Mouse (Mus musculus) embryo, embryonic 9.5 days (tissue): ENCODE measurements around the gene Nrap.
"Not testable (repeated sequence)": the region's sequence is repeated elsewhere in the genome, so short reads cannot be mapped to it uniquely, and the experiment has no call there.

Experiments used
- DNase-seq: peaks from one replicate; pipeline ENCODE4 v3.0.0-alpha.2; 2017; ENCODE audit errors: extremely low spot score

Gene Nrap

DNA sequence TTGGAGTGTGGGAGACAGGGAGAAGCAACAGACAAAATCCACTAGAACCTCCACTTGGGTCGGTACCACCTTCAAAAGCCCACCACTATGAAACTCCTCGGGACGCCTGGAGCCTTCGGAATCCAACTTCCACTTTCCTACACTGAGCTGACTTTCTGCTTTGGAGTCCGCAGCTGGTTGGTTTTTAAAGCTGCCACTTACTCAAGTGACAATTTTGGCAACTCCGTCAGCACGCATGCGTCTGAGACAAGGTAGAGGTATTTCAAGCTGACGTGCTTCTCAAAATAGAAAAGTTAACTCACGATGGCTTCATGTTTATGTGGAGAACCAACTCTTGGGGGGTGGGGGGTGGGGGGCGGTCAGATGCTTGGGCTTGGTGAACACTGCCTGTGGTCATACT is at the start of gene Nrap:
Nrap (minus strand) TSS at position 159 of the 400 bp plus-strand sequence.
- no peak for DNase-seq

DNA sequence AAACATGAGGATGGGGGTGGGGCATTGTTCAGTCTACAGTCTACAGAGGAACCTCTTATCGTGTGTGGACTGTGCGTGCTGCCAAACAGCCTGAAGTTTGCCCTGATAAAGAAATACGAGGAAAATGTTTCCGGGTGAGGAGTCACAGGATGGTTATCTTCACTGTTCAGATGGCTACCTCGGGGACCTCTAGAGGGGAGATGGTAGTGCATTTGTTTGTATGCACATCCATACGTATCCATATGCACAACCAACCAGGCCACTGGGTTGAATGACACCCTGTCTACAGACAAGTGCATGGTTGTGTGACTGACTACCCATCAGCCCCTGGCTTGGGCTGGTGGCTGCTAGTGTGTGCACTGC is 49.2 kb upstream of the Nrap start:
- no peak for DNase-seq

DNA sequence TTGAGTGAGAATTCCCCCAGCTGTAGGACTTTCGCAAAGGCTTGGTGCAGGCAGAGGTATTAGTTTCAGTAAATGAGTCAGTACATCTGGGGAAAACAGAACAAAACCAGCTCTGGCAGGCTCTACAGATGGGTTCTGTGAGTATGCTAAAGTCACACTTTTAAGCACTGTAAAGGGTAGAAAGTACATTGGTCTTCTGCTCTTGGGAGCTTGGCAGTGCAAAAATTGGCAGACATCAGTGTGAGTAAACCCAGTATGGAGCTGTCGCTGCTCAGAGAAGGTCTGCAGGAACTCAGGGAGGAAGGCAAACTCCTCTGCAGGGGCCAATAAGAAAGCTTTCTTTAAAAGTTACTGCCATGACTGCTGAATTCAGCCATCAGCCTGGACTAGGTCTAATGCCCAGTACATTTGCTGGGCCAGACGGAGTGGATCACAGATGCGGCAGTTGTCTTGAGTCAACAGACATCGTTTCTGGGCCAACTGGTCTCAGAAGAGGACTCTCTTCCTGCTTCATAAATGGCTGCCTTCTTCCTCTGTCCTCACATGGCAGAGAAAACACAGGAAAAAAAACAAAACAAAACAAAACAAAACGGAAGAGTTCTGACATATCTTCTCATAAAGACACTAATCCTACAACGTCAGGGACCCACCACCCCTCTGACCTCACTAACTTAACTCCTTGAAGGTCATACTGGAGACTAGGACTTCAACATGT is 48.7 kb upstream of the Nrap start:
- no peak for DNase-seq

DNA sequence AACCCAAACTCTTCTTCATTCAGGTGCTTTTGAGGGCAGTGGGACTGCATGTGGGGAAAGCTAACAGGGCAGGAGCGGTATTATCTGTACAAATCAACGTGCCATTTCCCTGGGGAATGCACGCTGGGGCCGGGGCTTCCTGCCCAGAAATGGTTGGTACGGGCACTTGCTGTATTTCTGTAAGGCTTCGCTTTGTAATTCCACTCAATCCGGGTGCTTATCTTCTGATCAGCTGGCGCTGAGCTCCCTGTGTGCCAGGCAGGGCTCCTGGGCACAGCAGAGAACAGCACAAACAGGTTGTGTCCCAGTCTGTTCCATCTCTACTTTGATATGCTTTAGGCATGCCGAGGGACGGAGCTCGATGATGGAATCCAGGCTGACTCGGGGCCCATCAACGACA is 46.5 kb upstream of the Nrap start:
- DNase-seq = no peak

DNA sequence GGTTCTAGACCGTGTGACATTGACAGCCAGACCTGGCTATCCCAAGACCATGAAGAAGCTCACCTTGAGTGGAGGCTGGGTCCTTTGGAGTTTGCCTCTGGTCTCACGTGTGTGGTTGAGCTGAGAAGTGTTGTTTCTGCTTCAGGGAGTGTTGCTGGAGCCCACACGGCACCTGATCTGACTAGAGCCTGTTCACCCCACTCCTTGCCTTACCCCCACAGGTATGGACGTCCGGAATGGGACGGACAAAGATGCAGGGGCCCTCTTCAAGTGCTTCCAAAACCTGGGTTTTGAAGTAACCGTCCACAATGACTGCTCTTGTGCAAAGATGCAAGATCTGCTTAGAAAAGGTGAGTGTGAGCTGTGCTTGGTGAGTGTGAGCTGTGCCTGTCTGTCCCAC is 43.7 kb upstream of the Nrap start:
- DNase-seq = no peak

DNA sequence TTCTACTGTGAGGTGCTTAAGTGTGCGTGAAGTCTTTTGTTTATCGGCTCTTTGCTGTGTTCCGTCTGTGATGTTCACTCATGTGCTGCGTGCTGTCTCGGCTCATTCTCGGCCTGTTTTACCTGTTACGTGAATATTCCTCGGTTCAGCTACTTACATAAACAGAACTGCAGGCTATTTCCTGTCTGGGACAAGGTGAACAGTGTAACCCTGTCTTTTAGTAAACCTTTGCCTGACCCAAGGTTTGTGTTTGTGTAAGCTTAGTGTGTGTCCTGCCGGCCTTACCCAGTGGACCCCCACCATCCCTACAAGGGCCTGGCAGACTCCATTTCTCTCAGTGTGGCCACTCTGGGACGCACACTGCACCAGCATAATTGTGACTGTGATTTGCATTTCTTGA is 42.9 kb upstream of the Nrap start:
- DNase-seq = no peak

DNA sequence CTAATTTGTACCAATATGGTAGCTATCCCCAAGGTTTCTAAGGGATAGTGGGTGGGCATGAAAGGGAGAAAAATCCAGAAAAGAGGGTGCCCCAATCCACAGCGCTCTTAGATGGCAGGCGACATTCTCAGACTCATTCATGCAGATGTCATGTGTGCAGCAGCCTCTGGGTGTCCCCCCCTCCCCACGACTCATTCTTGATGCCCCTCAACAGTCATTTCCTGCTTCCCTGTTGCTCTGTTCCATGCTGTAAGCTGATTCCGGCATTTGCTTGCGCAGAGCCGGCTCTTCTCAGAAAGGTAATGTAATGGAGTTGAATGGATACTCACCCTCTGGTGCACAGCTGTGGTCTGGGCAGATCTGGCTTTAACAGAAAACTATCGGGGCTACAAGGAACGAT is 40.5 kb upstream of the Nrap start:
- DNase-seq = no peak

DNA sequence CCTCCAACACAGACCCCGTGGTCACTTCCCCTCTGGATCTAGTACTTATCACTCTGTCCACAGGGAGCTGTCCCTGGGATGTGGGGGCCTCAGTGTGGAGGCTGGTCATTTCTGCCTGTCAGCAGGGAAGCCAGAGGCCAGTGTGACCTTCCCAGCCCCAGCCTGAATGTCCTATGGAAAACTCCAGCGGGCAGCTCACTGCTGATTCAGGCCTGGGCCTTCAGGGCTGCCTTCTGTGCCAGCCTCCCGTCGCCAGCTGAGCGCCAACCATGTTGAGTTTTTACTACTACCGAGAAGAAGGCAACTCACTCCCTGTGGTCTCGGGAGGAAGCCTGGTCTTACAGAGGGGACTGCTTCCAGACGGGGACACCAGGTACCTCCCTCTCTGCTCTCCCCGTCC is 35.7 kb upstream of the Nrap start:
- DNase-seq = no peak

DNA sequence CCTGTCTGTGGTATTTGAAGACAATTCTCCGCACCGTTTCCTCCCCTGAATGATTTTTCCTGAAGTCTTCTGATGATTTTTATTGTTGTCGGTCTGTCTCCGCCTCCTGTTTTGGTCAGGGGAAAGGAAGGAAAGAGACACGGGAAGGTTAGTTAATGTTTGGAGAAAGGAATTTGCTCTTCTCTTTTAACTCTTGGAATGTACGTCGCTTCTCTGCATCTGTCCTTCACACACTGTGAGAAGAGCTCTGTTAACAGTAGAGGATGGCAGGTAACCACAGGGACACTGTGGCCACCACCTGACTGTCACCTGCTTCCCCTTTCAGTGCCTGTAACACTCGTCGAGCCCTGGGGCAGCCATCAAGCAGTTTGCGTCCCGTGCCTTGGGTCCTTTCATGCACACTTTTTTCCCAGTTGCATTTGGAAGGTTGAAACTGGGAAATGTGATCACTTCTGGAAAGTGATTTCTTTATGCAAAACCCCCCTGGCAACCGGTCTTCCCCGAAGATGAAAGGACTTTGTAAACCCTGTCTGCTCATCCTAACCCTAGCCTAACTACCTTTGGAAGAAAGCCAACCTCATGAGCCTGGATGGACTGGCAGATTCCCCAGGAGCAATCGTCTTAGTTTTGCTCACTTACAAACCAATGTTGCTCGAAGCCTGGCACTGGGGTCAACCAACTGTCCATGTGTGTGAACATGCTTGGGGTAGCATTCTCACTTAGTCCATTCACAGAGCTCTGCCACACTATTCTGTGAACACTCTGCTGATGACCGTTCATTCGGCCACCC is 35.0 kb upstream of the Nrap start:
- DNase-seq = no peak

DNA sequence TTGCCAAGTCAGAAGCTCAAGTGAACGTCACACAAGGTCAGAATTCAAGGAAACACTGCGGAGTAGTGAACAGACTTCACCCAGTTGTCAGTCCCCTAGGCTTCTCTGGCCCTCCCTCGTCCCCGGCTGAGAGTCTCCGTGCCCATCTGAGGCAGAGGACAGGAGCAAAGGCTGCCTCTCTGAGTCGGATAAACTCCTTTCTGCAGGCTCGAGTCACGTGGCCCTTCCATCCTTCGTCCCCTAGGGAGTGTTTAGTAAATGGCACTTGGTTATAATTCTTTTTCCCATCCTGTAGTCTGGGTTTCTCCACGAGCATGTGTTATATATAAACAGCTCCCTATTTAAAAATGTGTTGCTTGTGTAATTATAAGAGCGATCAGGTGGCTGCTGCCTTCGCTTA is 33.5 kb upstream of the Nrap start:
- DNase-seq = no peak

DNA sequence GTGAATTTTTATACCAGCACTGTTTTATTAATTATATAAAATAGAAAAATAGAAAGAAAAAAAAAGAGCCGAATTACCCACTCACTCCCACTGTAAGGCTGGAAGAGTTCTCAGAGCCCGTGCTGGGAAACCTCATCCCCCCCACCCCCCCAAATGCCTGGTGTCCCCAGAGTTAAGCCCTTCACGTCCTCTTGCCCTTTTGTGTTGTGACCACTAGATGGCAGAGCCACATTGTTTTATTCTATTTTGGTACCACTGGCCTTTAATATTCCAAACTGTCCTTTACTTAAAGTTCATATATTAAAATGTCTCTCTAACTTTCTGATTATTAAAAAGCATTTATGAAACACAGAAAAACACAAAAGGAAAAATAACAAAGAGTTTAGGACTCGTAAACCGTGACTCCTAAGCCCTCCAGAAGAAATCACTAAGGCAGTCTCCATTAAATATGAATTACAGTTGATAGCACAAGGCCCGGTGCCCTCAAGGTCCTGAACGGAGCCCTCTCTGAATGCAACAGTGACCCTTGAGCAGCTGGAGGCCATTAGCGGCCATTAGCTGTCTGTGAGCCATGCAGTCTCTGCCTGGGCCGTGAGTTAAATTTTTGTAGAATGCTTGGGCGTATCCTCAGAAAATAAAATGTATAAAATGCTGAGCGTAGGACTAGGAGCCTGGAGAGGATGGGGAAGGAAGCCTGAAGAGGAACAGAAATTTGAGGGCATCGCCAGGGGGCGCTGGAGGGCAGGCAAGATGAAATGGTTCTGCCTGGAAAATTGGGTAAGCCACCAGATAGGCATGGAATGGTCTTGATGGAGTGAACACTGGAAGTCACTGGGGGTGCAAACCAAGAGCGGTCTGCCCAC is 32.9 kb upstream of the Nrap start:
- DNase-seq = peak; percentile 85

DNA sequence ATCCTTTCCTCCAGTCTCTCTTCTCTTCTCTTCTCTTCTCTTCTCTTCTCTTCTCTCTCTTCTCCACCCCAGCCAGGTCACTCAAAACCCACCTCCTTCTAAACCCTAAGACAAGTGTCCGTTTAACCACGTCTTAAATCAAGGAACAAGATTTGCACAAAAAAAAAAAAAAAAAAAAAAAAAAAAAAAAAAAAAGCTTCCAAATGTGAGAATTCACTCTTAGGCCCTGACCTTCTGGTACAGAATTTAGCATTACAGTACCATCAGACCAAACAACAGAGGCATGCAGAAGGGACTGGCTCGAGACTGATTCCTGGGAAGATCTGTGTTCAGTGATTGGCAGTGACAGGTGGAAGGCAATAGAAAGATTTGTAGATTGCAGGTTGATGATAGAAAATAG is 30.5 kb upstream of the Nrap start:
- no peak for DNase-seq

DNA sequence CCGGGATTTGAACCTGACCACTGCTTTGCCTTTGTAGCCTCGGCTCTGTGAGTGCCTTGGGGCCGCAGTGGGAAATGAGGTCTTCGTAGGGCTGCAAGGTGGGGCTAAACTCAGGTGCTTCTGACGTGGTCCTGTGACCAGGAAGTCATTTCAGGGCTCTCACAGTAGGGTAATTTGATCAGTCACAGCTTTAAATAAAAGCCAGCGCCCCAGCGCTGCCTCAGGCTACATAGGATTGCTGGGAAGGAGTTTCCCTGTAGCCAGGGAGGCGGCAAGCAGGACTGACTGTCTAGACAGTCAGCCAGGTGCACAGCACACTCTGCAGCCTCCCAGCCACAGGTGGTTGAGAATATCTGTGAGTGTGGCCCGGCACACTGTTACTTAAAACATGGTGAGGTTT is 29.6 kb upstream of the Nrap start:
- no peak for DNase-seq

DNA sequence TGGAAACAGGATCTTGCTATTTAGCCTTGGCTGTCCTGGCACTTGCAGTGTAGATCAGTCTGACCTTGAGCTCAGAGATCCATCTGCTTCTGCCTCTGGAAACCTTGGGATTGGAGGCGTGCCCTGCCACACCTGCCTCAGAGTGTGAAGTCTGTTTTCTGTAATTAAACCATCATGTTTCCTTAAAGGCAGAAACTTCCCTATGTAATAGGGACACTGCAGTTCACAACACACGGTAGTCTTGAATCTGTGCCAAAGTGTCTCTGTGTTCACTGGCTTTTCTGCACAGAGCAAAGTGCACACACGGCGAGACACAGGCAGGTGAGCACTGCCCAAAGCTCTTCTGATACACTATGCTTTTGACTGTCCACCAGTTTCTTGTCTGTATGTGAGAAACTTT is 28.6 kb upstream of the Nrap start:
- no peak for DNase-seq

DNA sequence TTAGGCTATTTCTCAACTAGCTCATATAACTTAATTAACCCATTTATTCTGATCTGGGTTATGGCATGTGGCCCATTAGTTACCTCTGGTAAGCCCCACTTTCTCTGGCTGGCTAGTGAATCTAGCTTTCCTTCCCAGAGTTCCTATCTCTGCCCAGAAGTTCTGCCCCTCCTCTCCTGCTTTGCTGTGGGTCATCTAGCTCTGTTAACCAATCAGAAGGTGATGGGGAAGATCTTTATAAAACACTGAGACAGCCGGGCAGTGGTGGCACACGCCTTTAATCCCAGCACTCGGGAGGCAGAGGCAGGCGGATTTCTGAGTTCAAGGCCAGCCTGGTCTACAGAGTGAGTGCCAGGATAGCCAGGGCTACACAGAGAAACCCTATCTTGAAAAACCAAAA is 20.0 kb upstream of the Nrap start:
- not testable (repeated sequence) for DNase-seq

DNA sequence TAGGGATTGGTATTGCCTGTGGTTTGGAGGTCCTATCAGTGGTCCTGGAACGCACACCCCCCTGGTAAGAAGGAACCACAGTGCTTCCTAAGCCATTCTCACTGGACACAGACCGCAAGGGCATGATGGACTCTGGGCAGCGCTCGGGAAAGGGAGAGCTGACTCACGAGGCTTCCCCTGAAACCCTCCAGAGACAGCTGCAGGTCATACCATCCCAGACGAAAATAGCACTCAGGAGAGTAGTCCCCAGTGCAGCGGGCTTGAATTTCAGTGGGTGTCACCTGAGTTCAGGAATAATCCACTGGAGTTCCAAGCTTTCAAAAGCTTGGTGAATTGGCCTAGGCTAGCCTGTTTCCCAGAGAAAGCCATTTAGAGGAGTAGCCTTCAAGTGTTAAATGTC is 16.7 kb upstream of the Nrap start:
- no peak for DNase-seq

DNA sequence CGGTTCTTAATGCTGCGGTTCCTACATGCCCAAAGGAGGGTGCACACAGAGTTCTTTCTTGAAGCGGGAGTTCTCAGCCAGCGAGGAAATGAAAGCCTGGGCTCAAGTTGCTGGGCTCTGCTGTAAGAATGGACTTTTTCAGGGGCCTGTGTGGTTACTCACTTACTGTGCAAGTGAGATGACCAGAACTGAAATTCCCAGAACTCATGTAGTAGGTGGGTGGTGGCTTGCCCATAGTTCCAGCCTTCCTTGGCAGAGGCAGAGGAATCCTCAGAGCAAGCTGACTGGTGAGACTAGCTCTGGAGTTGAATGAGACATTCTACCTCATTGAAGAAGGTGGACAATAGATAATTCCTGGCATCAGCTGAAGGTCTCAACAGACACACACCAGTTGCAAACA is 16.0 kb upstream of the Nrap start:
- DNase-seq = no peak

DNA sequence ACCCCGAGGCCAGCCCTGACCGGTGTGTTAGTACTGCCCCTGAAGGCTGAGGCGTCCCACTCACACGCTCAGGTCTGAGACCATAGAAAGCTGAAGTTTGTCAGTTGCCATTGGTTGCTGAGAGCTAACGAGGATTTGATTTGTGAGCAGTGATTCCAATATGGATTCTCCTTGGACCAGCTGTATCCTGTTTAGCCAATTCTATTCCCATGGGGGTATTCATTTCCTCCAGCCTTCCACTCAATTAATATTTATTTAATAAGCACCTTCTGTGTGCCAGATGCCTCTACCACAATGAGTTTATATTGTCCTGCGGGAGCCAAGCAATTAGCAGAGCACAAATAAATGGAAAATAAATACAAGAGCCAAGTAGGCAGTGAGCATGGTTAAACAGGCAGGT is 12.0 kb upstream of the Nrap start:
- no peak for DNase-seq

DNA sequence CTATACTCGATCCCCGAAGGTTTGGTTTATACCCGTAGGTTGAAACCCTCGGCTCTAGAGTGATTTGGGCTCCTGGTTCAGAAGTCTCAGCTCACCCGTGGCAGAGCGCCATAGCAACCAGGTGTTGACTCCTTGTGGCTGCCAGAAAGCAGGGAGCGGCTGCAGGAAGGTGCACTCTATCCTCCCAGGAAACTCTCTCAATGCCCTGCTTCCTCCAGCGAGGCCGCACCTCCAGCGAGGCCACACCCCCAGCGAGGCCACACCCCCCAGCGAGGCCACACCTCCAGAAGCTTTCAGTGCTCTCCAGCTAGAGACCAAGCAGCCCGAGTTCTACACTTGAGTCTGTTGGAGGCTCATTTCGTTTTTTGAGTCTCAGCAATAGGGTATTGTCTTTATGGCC is 10.4 kb upstream of the Nrap start:
- peak; percentile 42 for DNase-seq

DNA sequence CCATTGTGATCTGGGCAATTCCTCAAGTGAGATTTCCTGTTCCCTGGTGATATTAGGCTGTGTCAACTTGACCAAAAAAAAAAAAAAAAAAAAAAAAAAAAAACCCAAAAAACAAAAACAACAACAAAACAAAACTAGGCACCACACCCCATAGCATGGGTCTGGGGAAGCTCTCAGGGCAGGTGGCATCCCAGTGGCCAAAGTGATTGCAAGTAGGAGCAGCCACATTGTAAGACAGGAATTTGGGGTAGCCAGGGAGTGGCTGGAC is 8.6 kb upstream of the Nrap start:
- DNase-seq = no peak

DNA sequence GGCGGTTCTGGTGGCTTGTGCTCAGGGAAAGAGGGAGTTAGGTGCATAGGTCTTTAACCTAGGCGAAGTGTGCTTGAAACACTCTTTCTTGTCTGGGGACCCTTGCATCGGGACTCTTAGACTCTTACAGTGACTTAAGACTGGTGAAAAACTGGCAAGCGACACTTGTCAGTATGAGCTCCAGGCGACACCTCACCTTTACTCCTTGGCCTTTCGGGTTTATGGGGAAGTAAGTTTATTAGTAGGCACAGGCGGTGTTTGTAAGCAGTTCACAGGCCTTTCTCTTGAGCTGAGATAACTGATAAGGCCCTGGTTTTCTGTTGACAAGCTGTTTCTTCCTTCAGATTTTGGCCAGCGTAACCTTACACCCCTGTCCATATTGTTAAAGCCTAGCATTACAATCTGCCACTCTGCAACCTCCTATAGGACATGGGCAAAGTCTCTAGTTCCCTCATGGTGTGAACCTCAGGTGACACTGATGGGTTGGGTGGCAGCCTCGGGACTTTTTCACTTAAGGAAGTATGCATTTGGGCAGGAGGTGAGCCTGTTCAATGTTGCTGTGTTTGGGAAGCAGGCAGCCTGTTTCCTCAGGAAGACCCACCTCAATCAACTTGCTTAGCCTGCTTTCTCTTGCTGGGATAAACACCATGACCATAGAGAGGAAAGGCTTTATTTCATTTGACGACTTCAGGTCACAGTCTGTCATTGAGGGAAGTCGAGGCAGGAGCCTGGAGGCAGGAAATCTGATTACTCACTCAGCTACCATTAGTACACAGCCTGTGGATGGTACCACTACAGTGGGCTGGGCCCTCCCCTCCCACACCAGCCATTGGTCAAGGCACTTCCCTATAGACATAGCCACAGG is 8.1 kb upstream of the Nrap start:
- DNase-seq = no peak
